Mouse (Mus musculus) liver, adult 2 months (tissue): Measurements from ENCODE around the gene Hapln1. TPM values are rescaled to one million over a fixed set of nuclear protein-coding genes. Genes with fewer than 3 reads are reported as not detected.

Source experiments
- DNase-seq: peaks from one replicate; pipeline ENCODE4 v3.0.0-alpha.2; 2011; ENCODE audit warnings: low read depth, low spot score; ENCODE audit errors: extremely low read depth
- H3K27ac ChIP-seq: fragments of 200-500 bp; replicated peaks from 2 replicates; pipeline ENCODE4 v1.5.1; 2012; ENCODE audit warnings: low read depth, mild to moderate bottlenecking, control low read depth, inconsistent platforms, low read length; ENCODE audit not compliant: insufficient read depth
- H3K27me3 ChIP-seq: fragments of 200-500 bp; 2 replicates; pipeline ENCODE4 v1.6.1; 2012; ENCODE audit warnings: mild to moderate bottlenecking, moderate library complexity, low read length, inconsistent platforms; ENCODE audit not compliant: control insufficient read depth, insufficient read depth
- H3K36me3 ChIP-seq: fragments of 200-500 bp; 2 replicates; pipeline ENCODE4 v1.6.1; 2012; ENCODE audit warnings: low read length, inconsistent platforms; ENCODE audit not compliant: control insufficient read depth, insufficient read depth
- H3K4me1 ChIP-seq: fragments of 200-500 bp; 2 replicates; pipeline ENCODE4 v1.6.1; 2011; ENCODE audit warnings: low read length; ENCODE audit not compliant: control insufficient read depth, insufficient read depth
- H3K4me3 ChIP-seq: fragments of 200-500 bp; 2 replicates; pipeline ENCODE4 v1.5.1; 2011; ENCODE audit warnings: low read depth, mild to moderate bottlenecking, control low read depth, low read length, moderate library complexity; ENCODE audit not compliant: insufficient read depth
- H3K79me2 ChIP-seq: fragments of 200-500 bp; 2 replicates; pipeline ENCODE4 v1.6.1; 2012; ENCODE audit warnings: inconsistent platforms, mild to moderate bottlenecking, low read length, moderate library complexity; ENCODE audit not compliant: control insufficient read depth, insufficient read depth
- H3K9ac ChIP-seq: fragments of 200-500 bp; 2 replicates; pipeline ENCODE4 v1.6.1; 2012; ENCODE audit warnings: low read depth, mild to moderate bottlenecking, control low read depth, inconsistent platforms, low read length
- CTCF ChIP-seq: fragments of 200-500 bp; IDR thresholded peaks from 2 replicates; pipeline ENCODE4 v1.5.1; 2011; ENCODE audit warnings: low read depth, low read length, control low read depth
- POLR2A ChIP-seq: fragments of 200-500 bp; IDR thresholded peaks from 2 replicates; pipeline ENCODE4 v1.6.1; 2011; ENCODE audit warnings: low read length, control low read depth; ENCODE audit not compliant: insufficient read depth; ENCODE audit errors: extremely low read depth
- WGBS: fragments of 180-500 bp; shearing (Covaris S2); methylation state at CpG from one replicate; pipeline ENCODE4 v1.1.7; 2018; 5-methylcytosine and 5-hydroxymethylcytosine counted together
- polyA plus RNA-seq: library from polyadenylated mRNA; depleted of rRNA; stranded (reverse); fragments of >200 nt; gene quantifications from 2 replicates; pipeline ENCODE4 v1.2.3, GENCODE M21; 2012
- total RNA-seq: library from RNA; depleted of rRNA; stranded (reverse); fragments of >200 nt; gene quantifications from 2 replicates; pipeline ENCODE4 v1.2.3, GENCODE M21; 2014

Hapln1 gene
- total and polyA plus RNA-seq, 2 experiments: 0.02 to 0.92 TPM

DNA sequence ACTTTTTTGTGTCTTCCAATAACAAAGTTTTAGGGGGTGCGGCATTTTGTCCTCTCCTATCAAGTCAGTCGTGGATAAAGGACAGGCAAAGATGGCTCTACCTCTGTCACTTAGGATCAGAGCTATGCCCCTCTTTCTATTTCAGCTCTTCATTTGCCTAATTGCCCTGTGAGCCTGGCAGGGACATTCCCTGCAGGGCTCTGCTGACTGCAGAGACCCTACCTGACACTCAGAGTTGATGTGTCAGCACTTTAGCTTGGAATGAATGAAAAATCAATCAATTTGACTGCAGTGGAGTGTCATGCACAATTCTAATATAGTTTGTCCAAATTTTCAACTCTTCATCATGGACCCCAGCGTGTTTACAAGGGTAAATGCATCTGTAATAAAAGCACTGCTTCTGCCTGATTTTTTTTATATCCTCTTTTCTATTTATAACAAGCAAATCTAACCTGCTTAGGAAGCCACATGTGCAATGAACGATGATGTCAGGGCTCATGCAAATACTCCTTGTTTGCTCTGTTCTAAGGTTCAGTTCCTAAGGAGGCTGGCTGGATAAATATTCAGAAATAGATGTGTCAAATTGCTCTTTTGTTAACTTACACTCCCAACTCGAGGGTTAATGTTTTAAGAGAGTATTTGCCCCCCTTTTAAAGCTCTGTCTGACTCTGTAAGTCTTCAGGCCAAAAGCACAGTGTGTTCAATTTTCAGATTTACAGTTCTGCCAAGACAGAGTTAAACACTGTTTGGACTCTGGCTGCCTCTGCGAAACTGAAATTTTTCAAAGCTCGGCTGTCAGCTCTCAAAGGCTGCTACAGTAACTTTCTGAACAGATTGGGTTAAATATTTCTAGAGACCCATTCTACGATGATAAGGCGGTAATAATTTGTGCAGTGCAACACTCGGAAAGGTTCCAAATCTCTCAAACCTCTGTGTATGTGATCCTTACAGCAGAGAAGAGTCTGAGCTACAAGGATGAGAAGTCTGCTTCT, 44.4 kb downstream of the Hapln1 start:
- no peak for TF ChIP-seq POLR2A
- TF ChIP-seq CTCF: no peak
- 27% methylated on average over 10 of the region's 10 CpGs for WGBS
- Histone ChIP-seq H3K79me2 (no peaks in the 10 kb centered on the region), H3K27me3 (no peaks in the 10 kb centered on the region), H3K27ac (no peak overlapping the region), H3K4me1 (peaks cover 7% of the 10 kb centered on the region; the same call in 1 of the 2 replicates), H3K9ac (no peak overlapping the region), H3K36me3 (no peaks in the 10 kb centered on the region), H3K4me3 (no peak overlapping the region)
- peak; percentile 77 for DNase-seq

DNA sequence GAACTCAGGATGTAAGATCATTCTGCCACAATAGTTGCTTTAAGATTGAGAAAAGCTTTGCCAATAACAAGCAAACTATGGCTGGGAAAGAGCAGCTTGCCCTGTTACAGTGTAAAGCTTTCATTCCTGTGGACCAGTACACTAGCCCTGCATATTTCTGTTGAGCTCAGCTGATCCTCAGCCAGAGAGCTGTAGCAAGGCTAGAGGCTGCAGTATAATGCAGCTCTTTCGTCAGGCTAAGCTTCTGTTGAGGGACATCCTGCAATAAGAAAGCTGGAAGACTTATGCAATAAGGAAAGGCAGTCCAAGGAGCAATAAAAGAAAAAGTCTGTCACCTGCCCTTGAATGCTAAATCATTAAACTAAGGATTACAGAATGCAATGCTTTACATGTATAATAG, 45.5 kb downstream of the Hapln1 start:
- TF ChIP-seq POLR2A (no peak), CTCF (no peak)
- Histone ChIP-seq H3K4me3 (no peak overlapping the region), H3K27me3 (no peaks in the 10 kb centered on the region), H3K27ac (no peak overlapping the region), H3K9ac (no peak overlapping the region), H3K4me1 (peaks cover 7% of the 10 kb centered on the region; the same call in 1 of the 2 replicates), H3K36me3 (no peaks in the 10 kb centered on the region), H3K79me2 (no peaks in the 10 kb centered on the region)
- WGBS: 59% methylated on average over 1 of the region's 1 CpGs
- no peak for DNase-seq

DNA sequence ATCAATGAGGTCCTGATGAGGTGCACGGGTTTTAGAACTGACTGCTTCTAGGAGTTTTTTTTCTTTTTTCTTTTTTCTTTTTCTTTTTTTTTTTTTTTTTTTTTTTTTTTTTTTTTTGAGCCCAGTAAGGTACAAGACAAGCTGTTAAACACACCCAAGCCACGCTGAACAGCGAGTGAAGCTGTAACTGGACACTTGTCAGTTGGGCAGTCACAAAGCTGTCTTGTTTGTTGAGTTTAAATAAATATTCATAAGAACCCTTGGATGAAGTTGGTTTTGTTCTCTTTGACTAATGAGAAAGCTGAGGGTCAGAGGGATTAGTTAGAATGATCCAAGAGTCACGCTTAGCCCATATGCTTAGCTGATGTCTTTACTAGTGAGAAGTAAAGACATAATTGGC, 55.5 kb downstream of the Hapln1 start:
- Histone ChIP-seq H3K36me3 (no peaks in the 10 kb centered on the region), H3K27me3 (no peaks in the 10 kb centered on the region), H3K4me3 (no peak overlapping the region), H3K79me2 (no peaks in the 10 kb centered on the region), H3K9ac (no peak overlapping the region), H3K27ac (no peak overlapping the region), H3K4me1 (no peaks in the 10 kb centered on the region)
- DNase-seq: no peak
- no peak for TF ChIP-seq CTCF
- no peak for TF ChIP-seq POLR2A
- WGBS: 94% methylated on average over 4 of the region's 4 CpGs

DNA sequence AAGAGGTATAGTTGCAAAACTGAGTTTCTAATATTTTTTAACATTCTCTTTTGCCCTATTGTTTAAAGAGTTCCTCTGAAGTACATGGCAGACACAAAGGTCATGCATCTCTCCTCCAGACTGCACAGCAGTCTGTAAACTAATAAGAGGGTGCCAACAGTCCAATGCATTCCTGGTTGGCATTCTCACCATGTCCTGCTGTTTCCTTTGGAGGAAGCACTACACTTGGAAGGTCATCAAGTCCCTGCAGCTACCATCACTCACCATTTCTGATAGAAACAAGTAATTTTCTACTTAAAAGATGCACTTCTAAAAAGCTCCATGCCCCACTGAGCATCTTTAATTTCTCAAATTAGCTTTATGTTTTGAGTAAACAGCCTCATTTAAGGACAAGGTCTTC, 57.8 kb downstream of the Hapln1 start:
- no peaks in the 10 kb centered on the region for H3K4me1 ChIP-seq
- no peak for DNase-seq
- no peak overlapping the region for H3K9ac ChIP-seq
- H3K4me3 ChIP-seq: no peak overlapping the region
- no peak for TF ChIP-seq CTCF
- TF ChIP-seq POLR2A: no peak
- no peak overlapping the region for H3K27ac ChIP-seq
- H3K36me3 ChIP-seq: no peaks in the 10 kb centered on the region
- no peaks in the 10 kb centered on the region for H3K27me3 ChIP-seq
- H3K79me2 ChIP-seq: no peaks in the 10 kb centered on the region

DNA sequence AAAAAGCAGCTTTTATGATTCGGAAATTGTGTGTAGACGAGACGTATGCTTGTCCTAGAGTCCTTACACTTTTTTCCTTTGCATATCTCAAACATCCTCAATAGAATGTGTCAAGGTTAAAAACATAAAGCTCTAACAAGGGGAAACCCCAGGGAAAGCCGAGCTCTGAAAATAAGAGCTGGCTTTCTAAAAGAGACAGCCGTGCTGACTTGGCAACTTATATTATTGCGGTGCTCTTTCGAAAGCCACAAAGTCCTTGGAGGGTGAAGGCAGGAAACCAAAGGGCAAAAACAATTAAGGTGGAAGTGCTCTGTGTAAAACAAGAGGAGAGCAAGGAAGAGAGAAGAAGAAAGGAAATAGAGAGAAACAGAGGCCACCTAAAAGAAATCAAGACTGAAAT, 60.9 kb downstream of the Hapln1 start:
- H3K4me1 ChIP-seq: no peaks in the 10 kb centered on the region
- H3K79me2 ChIP-seq: no peaks in the 10 kb centered on the region
- no peaks in the 10 kb centered on the region for H3K36me3 ChIP-seq
- no peak overlapping the region for H3K9ac ChIP-seq
- H3K27ac ChIP-seq: no peak overlapping the region
- no peak for DNase-seq
- no peak overlapping the region for H3K4me3 ChIP-seq
- TF ChIP-seq POLR2A (no peak), CTCF (no peak)
- WGBS: 65% methylated on average over 7 of the region's 7 CpGs
- H3K27me3 ChIP-seq: no peaks in the 10 kb centered on the region

DNA sequence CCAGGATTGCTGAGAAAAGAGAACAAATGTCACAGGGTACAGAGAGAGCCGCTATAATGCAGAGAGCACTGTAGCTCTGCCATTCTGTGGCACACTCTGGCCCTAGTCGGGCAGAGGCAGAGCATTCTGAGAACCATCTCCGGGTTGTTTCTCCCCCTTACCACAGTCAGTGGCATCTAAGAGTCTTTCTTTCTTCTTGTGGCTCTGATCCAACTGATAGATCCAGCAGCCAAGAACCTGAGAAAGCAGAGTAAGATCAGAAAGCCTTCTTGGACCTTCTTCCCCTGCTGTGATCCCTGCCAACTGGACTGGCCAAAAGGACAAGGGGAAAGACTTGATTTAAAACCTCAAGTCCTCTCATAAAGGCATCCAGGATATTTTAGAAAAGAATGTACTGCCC, 63.7 kb downstream of the Hapln1 start:
- 91% methylated on average over 3 of the region's 3 CpGs for WGBS
- Histone ChIP-seq H3K4me3 (no peak overlapping the region), H3K79me2 (no peaks in the 10 kb centered on the region), H3K27ac (no peak overlapping the region), H3K36me3 (no peaks in the 10 kb centered on the region), H3K9ac (no peak overlapping the region), H3K4me1 (no peaks in the 10 kb centered on the region), H3K27me3 (no peaks in the 10 kb centered on the region)
- TF ChIP-seq POLR2A (no peak), CTCF (no peak)
- no peak for DNase-seq
